Mouse (Mus musculus): ENCODE results near the gene Drosha.
"Not testable (repeated sequence)": the region's sequence is repeated elsewhere in the genome, so short reads cannot be mapped to it uniquely, and the experiment has no call there.

Gene Drosha

DNA sequence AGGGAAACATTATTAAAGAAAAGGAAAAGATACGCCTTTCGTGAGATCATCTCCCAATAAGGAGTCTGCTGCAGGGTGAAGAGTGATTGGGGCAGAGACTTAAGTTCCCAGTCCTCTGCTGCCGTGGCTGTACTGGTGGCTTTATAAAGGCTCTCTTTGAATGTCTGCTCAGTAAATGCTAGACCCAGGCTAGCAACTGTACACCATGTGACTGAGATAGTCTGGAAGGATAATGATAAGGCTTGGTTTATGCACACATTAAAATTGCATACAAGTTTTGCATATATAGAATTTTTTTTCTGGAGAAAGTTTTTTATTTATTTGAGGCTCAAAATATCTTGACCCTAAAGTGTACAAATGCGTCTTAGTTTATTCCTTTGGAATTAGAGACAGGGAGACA lies 63.7 kb downstream of the Drosha start:
- no peak for DNase-seq

DNA sequence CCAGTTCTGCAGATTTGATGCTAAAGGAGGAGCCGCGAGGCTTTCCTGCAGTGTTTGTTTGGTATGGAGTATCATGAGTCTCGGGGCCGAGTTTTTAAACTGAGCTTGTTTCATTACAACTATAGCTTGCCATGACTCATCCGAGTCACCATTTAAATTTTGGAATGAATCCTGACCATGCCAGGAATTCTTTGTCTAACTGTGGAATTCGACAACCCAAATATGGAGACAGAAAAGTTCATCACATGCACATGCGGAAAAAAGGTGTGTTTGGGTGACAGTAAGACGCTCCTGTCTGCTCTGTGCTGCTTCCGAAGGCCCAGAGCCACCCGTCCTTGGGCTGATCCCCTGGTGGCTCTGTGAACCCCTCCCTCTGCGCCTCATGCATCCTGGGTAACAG lies 65.3 kb downstream of the Drosha start:
- no peak for DNase-seq

DNA sequence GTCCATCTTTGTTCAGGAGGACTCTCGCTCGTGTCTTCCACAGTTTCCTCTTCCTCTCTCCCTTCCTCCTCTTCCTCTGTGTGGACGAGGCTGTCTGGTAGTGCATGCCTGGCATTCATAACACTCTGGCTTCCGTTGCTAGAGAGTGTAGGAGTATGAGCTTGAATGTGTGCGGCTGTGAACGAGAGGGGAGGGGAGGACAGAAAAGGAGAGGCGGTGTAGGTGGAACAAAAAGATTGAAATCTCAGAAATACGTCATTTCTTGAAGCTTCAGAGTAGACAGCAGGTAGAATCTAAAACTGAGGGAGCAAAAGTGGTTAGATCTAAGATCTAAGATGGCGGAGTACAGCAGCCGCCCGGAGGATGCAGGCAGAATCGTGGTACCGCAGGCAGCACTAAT lies 70.8 kb downstream of the Drosha start:
- no peak for DNase-seq

DNA sequence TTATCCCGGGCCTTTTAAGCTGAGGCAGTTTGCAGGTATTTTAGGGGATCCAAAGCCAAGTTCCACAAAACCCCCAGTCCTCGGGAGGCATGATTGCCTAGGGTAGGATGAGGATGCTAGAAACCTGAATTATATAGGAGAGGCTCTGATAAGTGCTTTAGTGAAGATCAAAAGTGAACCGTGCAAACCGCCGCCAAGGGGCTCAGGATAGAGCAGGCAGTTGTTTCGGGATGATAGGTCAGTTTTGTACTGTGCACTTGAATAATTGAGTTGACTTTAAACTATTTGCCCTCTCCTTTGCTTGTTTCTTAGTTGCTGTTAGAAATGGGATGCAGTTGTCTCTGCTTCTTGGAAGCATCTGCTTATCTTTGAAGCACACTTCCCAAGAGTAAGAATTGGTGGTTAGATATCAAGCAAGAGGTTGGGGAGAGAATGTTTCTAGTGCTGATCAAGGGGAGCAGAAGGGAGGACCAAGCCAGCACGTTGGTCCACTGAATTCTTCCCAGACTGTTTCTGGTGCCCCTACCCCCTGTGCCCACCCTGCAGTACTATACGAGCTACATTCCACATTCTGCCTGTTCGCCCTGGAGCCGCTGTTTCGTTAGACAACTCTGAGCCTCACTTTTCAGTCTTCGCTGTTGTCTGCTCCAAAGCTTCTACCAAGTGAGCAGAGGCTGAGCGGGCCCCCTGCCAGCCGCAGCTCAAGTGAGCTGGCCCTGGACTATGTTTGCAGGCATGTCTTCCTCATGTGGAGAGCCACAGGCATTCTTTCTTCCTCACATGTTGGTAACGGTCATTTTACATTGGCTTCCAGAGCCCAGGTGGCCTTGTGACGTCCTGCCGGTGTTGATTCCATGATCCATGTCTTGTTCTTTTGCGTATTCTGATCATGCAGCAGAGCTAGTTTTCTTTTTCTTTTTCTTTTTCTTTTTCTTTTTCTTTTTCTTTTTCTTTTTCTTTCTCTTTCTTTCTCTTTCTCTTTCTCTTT lies 71.7 kb downstream of the Drosha start:
- DNase-seq = no peak

DNA sequence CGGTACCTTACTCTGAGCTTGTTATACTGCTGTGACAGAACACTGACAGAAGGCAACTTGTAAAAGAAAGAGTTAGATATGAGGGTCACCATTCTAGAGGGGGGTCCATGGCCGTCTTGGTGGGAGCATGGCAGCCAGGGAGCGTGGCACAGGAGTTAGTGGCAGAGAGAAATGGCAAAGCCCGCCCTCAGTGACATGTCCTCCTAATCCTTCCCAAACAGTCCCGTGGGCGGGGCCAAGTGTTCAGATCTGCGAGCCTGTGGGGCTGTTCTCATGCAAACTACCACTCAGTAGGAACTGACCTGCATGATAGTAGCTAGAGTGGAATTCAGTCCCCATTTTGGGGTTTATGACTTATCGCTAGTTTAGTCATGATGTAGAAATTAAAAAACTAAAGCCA lies 73.2 kb downstream of the Drosha start:
- no peak for DNase-seq

DNA sequence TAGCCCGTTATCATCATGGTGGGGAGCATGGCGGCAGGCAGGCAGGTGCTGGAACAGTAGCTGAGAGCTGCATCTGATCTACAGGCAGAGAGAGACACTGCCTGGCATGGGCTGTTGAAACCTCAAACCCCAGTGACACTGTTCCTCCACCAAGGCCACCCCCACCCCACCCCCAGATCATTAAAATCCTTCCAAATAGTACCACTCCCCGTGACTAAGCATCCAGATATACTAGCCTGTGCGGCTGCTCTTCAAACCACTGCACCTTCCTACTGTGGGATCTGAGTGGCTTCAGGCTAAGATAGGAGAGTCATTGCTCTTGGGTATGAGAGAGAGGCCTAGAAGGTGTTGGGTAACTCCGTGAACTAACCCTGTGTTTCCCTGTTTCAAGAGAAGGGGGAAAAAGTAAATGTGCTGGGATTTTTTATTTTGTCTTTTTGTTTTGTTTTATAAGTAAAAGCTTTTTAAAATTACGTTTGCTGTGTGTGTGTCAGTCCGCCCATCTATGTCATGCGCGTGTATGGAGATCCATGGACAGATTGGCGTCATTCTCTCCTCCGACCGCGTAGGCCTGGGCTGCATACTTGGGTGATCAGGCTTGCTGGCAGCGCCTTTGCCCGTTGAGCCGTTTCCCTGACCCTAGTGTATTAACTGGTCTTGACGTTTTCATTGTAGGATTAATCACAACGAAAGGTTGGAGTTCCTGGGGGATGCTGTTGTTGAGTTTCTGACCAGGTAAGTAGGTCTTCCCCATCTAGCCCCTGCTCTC lies 76.0 kb downstream of the Drosha start:
- no peak for DNase-seq

DNA sequence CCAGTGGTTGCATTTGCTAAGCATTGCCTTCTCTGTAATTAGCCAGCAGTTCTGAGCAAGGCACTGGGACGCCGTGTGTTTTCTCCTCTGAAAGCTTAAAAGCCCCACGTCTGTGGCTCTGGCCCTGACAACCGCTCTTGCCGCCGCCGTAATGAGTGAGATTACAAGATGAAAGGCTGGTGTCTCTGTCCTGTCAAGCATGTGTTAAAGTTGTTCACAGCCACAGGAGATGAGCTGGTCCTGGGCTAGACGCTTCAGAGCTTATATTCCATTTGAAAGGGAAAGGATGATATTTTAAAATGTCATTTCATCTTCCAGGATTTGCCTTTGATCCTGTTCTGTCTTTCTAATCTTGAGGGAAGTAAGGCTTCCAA lies 76.6 kb downstream of the Drosha start:
- no peak for DNase-seq

DNA sequence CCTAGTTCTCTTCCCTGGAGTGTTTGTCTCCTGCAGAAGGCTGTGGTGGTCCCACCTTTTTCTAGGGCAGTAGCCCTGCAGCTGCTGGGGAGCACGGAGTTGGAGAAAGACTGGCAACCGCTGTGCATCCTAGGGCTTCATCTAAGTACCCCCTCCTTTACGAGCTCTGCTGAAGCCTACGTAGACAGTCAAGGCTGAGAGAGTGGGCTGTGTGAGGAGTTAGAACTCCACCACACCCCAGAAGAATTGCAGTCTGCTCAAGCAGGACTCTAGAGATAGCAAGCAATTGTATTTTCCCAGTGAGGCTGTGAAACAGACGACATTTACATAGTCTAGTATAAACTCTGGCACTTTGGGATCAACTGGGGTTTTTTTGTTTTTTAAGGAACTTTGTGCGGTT lies 79.8 kb downstream of the Drosha start:
- DNase-seq = no peak

DNA sequence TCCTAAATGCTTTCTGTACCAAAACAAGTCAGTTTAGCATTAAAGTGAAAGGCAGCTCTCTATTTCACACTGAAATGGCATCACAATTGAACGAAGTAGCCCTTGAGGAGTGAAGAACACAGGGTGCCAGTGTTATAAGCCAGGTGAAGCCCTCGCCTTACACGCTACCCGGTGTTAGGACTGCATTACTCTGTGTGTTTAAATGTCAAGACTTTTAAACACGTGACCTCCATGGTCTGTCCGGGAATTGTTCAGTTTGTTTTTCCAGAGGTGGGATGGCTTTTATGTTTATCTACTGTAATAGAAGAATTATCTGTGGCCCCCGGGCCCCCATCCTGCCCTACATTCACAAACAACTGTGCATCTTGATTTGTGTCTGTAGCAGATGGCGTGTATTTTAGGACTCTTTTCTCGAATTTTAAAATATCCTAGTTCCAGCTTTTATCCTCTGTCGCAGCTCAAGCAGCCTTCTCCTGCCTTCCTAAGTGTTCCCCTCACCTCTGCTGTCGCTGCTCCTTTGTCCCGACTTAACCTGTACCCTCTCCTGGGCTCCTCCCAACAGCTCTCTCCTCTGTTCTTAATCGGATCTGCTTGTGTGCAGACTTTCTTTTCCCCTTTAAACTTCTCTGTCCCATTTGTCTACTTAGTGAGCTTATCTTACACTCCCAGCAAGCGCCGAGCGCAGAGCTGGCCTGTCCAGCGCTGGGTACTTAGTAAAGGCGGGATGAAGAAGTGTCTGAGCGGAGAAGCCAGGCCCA lies 83.5 kb downstream of the Drosha start:
- no peak for DNase-seq

DNA sequence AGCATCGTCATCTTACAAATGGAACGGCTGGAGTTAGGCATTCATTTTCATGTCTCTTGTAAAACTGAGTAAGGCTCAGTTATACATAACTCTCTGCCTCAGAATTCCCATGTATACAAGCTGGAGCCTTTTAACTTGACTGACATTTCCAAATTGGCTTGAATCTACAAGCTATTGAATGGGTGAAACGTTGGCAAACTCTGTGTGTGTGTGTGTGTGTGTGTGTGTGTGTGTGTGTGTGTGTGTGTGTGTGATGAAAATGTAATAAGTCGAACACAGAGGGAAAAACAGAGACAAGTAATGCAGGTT lies 84.1 kb downstream of the Drosha start:
- no peak for DNase-seq

DNA sequence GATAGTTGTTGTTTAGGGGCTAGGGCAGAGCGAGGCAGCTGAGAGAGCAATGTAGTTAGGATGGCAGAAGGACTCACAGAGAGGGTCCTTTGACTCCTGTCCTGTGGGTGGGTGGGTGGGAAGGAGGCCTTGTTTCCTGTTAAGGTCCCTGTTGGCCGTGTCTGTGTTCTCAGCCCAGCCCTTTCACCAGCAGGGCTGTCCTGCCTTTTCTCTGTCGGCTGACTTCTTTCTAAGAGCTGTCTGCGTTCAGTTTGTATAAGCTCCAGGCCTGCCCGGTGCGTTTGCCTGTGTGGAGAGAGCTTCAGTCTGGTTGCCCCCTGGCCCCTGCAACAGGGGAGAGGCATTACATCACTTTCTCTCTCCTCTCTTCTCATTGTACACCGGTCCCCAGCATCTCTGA lies 84.6 kb downstream of the Drosha start:
- DNase-seq = no peak

DNA sequence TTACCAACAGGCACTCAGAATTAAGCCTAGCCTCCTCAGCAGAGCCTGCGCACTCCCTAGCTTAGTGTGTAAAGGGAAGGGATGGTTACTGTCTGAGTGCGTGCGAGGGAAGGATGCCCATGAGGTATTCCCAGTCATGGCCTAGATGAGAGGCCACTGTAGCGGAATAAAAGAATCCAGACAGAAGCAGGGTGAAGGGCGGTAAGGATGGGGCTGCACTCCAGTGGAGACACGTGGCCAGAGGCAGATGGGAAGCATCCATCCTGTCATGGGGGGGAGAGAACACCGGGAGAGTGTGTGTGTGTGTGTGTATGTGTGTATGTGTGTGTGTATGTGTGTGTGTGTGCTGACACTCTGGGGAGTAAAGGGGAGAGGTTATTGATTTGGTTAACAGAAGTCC lies 86.5 kb downstream of the Drosha start:
- DNase-seq = no peak

DNA sequence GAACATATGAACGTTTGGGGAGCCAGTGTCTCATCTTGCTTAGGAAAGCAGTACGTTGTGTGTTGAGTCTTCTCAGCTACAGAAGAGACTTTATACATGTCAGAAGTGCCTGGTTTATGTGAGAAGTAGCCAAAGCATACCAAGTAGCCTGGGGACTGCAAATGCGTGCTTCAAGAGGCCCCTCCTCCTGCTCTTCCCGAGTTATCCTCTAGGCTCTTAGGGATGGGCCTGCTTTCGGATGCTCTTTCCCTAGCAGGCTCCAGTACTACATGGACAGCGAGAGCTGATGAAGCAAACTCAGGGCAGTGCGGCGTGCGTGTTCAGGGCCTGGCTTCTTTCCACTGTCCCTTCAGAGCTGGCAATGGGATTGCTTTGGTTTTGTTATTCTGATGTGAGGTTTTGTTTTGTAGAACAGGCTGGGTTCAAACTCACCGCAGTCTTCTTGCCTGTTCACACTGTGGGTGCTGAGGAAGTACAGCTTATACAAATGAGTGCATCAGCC lies 91.8 kb downstream of the Drosha start:
- DNase-seq = no peak

DNA sequence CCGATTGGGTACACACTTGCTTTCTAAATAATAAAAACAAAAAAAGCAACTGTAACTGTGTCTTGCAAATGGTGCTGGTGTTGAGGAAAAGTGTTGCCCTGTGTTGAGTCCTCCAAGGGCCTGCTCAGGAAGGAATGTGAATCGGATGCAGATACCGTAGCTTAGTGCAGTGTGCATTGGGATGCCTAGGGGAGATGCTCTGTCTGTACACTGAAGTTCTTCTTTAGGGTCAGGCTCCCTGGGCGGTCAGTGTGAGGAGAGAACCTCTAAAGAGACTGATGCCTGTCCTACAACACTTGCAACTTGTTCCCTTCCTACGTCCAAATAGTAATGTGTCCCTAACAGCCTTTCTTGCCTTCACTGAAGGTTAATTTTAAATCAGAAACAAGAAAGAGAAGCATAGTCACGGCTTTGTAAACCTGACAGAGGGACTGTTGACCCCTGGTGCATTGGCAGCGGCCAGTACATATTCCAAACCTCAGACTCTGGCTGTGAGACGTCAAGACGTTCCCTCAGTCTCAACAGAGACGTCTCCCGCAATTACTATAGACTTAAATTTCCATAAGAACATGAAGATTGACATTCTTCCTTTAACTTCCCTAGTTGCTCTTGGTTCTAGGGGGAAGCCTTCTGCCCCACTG lies 94.8 kb downstream of the Drosha start:
- not testable (repeated sequence) for DNase-seq

DNA sequence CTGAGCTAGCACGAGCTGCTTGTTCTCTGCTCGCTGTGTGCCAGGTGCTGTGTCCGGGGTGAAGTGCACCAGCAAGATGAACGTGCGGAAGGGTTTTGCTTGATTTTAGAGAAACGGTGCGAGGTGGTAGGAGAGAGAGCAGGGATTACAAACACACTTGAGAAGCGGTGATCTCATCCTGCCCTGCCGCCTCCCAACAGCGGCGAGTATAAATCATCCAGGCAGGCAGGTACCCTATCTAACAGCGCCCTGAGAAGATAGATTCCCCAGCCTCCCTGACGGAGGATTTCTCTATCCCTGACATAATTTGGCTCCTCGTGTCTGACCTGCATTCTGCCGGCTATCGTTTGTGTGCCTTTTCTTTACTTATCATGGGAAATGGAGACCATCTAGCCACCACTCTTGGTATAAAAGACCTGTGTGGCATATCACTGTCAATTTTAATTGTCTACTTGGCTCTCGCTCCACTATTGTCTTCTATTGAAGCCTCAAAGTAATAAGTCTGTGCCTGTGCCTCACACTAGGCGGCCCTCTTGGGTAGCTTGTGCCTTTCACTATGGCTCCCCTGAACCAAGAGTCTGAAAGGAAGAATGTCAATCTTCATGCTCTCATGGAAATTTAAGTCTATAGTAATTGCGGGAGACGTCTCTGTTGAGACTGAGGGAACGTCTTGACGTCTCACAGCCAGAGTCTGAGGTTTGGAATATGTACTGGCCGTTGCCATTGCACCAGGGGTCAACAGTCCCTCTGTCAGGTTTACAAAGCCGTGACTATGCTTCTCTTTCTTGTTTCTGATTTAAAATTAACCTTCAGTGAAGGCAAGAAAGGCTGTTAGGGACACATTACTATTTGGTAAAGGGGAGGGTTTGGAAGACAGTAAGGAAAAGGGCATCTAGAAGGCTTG lies 95.6 kb downstream of the Drosha start:
- no peak for DNase-seq

DNA sequence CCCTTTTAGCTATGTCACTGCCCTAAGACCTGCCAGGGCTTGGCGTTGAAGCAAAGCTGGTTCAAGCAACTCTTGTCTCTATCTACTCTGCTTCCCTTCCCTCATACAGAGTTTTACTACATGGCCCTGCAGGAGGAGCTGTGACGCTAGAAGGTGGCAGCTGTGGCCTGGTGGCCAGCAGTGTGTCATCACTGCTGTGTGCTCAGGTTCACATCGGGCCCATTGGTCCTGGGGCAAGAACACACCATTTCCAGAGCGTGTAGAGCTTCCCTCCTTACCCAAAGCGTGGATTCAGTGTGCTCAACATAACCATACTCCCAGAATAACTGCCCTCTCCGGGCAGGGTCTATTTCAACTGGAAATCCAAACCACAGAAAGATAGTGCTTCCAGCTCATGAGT lies 97.3 kb downstream of the Drosha start:
- no peak for DNase-seq

DNA sequence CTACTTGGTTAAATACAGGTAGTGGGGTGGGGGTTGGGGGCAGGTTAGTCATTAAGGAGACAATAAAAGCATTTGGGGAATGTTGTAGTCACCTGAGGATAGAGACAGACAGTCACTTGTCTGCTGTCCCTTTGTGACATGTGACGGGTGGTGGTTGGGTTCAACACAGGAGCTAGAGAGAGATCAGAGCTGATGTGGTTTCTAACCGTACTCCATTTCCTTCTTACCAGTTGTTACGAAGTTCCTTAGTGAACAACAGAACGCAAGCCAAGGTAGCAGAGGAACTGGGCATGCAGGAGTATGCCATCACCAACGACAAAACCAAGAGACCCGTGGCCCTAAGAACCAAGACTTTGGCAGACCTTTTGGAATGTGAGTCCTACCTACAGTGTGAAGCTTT lies 99.2 kb downstream of the Drosha start:
- DNase-seq = no peak

DNA sequence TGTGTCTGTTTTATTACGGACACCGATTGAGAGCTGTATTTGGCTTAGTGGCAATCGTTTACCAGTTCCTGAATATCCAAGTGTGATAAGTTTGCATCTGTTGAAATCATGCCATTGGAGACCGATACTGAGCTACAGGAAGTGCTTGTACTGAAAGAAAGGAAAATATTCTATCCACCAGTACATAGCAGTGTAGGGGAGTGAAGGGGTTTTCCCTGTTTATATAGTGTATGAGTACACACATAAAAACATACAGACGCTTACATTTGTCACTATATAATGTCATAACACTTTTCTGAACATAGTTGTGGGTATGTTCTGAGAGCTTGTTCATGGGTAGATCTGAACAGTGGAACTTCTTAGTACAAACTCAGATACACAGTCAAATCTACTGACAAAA lies 106.9 kb downstream of the Drosha start:
- DNase-seq = no peak

DNA sequence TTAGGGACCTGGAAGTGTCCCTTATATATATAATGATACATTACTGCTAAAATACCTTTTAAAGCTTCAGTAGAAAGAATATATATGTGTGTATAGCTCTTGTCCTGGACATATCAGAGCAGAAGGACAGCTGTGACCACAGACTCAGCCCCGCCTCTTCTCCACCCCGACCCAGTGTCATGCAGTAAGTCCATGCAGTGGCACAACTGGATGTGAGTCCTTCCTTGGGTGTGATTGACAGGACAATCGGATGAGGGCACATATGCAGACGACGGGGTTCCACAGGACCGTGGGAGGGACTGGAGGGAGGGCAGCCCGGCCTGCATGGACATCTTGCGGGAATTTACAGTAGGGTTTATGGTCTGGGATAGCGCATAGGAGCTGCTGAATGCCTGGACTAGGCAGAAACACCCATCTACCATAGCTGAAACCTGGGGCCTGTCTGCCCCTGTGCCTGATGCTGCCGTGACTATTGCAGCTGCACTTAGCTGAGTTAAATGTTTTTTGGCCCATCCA lies 111.7 kb downstream of the Drosha start:
- DNase-seq = no peak

DNA sequence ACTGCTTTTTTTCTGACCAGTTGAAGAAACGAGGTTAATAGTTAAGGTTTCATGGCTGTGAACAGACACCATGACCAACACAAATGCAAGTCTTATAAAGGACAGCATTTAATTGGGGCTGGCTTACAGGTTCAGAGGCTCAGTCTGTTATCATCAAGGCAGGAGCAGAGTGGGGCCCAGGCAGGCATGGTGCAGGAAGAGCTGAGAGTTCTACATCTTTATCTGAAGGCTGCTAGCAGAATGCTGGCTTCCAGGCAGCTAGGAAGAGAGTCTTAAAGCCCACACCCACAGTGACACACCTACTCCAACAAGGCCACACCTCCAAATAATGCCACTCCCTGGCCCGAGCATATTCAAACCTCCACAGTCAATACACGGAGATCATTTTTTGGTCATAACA lies 112.7 kb downstream of the Drosha start:
- not testable (repeated sequence) for DNase-seq

DNA sequence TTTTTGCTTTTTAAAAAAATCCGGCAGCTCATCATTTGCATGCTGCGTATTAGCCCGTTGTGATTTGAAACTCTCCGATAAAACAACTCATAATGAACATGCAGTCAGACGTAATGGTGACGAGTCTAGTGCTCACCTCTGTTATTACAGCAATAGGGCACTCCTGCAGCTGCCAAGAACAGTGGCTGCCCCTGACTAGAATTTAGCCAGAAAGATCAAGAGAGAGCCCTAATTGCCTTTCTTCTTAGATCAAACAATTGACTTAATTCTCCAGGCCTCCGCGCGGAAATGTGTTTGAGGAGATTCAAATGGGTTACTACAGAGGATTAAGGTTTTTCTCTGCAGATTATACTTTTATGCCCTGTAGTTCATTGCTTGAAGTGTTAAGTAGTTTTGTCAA lies 116.5 kb downstream of the Drosha start:
- no peak for DNase-seq
